Mouse (Mus musculus) intestine, embryonic 16.5 days (tissue): ENCODE data around the gene Foxo3. TPM values are rescaled to one million over a fixed set of nuclear protein-coding genes. Genes with fewer than 3 reads are reported as not detected.

Experiments used
- ATAC-seq: fragments of 200-750 bp; cut with Nextera tagmentation; 2 replicates; pipeline ENCODE4 v1.8.0; 2017; ENCODE audit warnings: moderate TSS enrichment, moderate library complexity
- H3K27ac ChIP-seq: fragments of 300-500 bp; sonication (generic); 2 replicates; pipeline ENCODE4 v1.5.1; 2014; ENCODE audit warnings: mild to moderate bottlenecking, low read length
- H3K27me3 ChIP-seq: fragments of 300-500 bp; sonication (generic); replicated peaks from 2 replicates; pipeline ENCODE4 v1.6.1; 2014; ENCODE audit warnings: low read length, control low read depth, mixed read lengths; ENCODE audit not compliant: control insufficient read depth, insufficient read depth
- H3K36me3 ChIP-seq: fragments of 300-500 bp; sonication (generic); 2 replicates; pipeline ENCODE4 v1.6.1; 2014; ENCODE audit warnings: low read length, control low read depth; ENCODE audit not compliant: control insufficient read depth, insufficient read depth
- H3K4me1 ChIP-seq: fragments of 300-500 bp; sonication (generic); 2 replicates; pipeline ENCODE4 v1.6.1; 2014; ENCODE audit warnings: low read length, control low read depth, mixed read lengths; ENCODE audit not compliant: control insufficient read depth, insufficient read depth
- H3K4me2 ChIP-seq: fragments of 300-500 bp; sonication (generic); 2 replicates; pipeline ENCODE4 v1.6.1; 2014; ENCODE audit warnings: low read depth, low read length, control low read depth
- H3K4me3 ChIP-seq: fragments of 300-500 bp; sonication (generic); 2 replicates; pipeline ENCODE4 v1.5.1; 2014; ENCODE audit warnings: mild to moderate bottlenecking, low read length
- H3K9ac ChIP-seq: fragments of 300-500 bp; sonication (generic); 2 replicates; pipeline ENCODE4 v1.6.1; 2014; ENCODE audit warnings: low read depth, low read length
- H3K9me3 ChIP-seq: fragments of 300-500 bp; sonication (generic); 2 replicates; pipeline ENCODE4 v1.6.1; 2016; ENCODE audit warnings: low read length, control low read depth; ENCODE audit not compliant: control insufficient read depth
- WGBS: fragments of 180-500 bp; shearing (Covaris S2); extraction: QIAGEN DNeasy Blood & Tissue Kit; methylation state at CpG from one replicate; pipeline ENCODE4 v1.1.7; 2014; 5-methylcytosine and 5-hydroxymethylcytosine counted together
- polyA plus RNA-seq: library from polyadenylated mRNA; unstranded; fragments of >200 nt; fragmentation: Nextera tagmentation; extraction: Ambion mirVana; gene quantifications from 2 replicates; pipeline ENCODE4 v1.2.1, GENCODE M21; 2015

Gene Foxo3
- polyA plus RNA-seq, 1 experiment from 2014 or later, result 4.8 TPM

DNA sequence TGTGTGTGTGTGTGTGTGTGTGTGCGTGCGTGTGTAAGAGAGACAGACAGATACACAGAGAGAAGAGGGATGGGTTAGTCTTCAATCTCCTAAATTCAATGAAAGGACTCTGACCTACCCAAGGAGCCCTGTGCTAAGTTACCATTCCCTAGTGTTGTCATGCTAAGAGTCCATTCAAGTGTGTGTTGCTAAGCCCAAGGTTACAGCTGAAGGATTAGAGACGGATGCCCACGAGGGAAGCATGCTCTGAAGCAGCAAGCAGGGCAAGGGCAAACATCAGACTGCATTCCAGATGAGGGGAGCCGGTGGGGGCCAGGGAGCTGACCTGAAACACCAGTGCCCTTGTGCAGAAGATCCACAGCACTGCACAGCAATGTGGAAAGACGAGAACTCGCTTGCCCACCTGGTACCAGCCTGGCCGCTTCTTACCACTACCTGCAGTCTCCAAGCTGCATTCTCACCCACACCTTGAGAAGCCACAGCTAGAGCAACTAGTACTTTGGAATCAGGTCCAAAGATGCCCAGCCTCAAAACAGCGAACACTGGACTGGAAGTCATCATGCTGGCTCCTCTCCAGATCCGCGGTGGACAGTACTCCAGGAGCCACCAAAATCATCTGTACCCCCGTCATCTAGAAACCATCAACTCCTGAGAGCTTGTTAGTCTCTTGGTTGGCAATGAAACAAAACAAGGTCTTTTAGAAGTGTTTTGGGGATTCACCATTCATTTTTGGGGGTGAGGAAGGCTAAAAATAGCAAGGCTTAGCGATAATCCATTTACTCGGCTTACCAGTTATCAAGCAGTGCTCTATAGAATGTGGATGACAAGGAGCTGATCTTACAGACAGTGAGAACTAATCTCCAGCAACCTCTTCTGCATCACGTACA is 37.4 kb downstream of the Foxo3 start:
- no peak overlapping the region for H3K4me2 ChIP-seq
- no peaks in the 10 kb centered on the region for H3K27me3 ChIP-seq
- H3K9ac ChIP-seq, result no peak overlapping the region
- no peaks in the 10 kb centered on the region for H3K4me1 ChIP-seq
- no peaks in the 10 kb centered on the region for H3K36me3 ChIP-seq
- WGBS, result 71% methylated on average over 15 of the region's 15 CpGs
- no peaks in the 10 kb centered on the region for H3K9me3 ChIP-seq
- no peak for ATAC-seq
- H3K4me3 ChIP-seq, result no peak overlapping the region
- no peak overlapping the region for H3K27ac ChIP-seq

DNA sequence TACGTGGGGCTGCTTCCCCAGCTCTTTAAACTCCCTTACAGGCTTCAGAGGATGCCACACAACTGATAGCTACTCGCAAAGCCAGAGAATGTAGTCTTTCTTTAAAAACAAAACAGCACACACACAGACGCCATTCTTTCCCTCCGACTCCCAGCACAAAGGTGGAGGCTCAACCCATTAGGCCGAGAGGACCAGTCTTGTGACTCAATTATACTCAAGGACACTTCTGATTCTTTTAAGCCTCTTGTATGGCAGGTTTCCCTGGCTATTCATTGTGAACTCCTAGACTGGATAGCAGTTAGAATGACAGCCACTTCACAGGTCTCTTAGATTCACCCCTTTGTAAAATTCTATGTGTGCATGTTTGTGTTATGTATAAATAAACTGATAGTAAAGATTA is 38.3 kb downstream of the Foxo3 start:
- WGBS, result 51% methylated on average over 5 of the region's 5 CpGs
- H3K4me2 ChIP-seq, result no peak overlapping the region
- no peak overlapping the region for H3K27ac ChIP-seq
- H3K36me3 ChIP-seq, result no peaks in the 10 kb centered on the region
- no peaks in the 10 kb centered on the region for H3K27me3 ChIP-seq
- H3K4me1 ChIP-seq, result no peaks in the 10 kb centered on the region
- no peak overlapping the region for H3K4me3 ChIP-seq
- no peak overlapping the region for H3K9ac ChIP-seq
- no peaks in the 10 kb centered on the region for H3K9me3 ChIP-seq
- ATAC-seq, result no peak

DNA sequence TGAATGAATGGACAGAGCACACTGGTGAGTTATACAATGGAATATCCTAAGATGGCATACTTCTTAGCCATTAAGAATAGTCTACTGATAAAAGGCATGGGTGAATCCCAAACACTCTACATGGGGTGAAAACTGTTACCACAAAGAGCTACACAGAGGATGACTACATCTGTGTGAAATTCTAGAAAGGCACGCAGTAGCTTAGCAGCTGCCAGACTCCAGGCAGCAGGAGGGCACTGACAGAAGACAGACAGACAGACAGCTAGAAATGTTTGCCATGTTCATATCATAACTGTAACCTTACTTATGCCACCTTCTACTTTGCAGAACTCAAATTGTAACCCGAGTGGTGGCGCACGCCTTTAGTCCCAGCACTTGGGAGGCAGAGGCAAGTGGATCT is 39.0 kb downstream of the Foxo3 start:
- no peaks in the 10 kb centered on the region for H3K9me3 ChIP-seq
- no peaks in the 10 kb centered on the region for H3K4me1 ChIP-seq
- H3K4me2 ChIP-seq, result no peak overlapping the region
- no peak overlapping the region for H3K27ac ChIP-seq
- H3K4me3 ChIP-seq, result no peak overlapping the region
- H3K27me3 ChIP-seq, result no peaks in the 10 kb centered on the region
- no peak overlapping the region for H3K9ac ChIP-seq
- H3K36me3 ChIP-seq, result no peaks in the 10 kb centered on the region
- WGBS, result 93% methylated on average over 4 of the region's 4 CpGs
- ATAC-seq, result no peak

DNA sequence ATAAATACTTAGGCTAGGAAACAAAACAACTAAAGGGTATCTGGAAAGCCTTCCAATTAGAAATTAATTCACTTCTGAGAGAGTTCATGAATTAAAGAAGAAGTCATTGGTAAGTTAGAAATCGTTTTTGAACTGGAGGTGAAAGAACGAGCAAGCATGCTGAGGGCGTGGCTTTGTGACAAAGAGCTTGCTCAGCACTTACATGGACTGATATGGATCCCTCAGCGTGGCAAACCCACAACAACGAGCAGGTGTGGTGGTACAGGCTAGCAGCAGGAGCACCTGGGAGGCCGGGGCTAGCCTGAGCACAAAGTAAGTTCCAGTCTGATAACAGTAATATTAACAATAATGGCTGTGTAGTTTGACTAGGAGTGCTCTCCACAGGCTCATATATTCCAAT is 41.2 kb downstream of the Foxo3 start:
- Histone ChIP-seq H3K27ac (no peak overlapping the region), H3K4me2 (no peak overlapping the region), H3K4me3 (no peak overlapping the region), H3K4me1 (peaks cover 9% of the 10 kb centered on the region; the same call in 1 of the 2 replicates), H3K9ac (no peak overlapping the region), H3K27me3 (no peaks in the 10 kb centered on the region), H3K9me3 (no peaks in the 10 kb centered on the region), H3K36me3 (no peaks in the 10 kb centered on the region)
- 73% methylated on average over 6 of the region's 6 CpGs for WGBS
- ATAC-seq, result no peak

DNA sequence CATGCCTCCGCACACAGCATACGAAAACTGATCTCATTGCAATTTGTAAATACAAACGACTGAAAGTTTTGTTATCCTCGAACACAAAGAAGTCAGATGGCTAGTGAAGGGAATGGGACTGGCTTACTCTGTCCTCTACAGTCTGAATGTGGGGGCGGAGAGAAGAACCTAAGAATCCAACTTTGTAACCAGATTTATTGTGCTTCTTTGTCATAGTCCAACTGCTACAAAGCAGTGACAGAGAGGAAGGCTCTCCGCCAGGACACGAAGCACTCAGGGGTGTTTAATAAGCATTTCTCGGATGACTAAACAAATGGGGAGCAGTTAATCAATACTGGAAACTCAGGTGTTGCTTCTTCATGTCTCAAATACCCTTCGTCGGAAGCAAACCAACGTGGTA is 43.6 kb downstream of the Foxo3 start:
- WGBS, result 78% methylated on average over 11 of the region's 11 CpGs
- Histone ChIP-seq H3K36me3 (no peaks in the 10 kb centered on the region), H3K27me3 (no peaks in the 10 kb centered on the region), H3K4me1 (peaks cover 11% of the 10 kb centered on the region; the same call in 1 of the 2 replicates), H3K9ac (no peak overlapping the region), H3K4me3 (no peak overlapping the region), H3K4me2 (no peak overlapping the region), H3K9me3 (no peaks in the 10 kb centered on the region), H3K27ac (no peak overlapping the region)
- ATAC-seq, result no peak

DNA sequence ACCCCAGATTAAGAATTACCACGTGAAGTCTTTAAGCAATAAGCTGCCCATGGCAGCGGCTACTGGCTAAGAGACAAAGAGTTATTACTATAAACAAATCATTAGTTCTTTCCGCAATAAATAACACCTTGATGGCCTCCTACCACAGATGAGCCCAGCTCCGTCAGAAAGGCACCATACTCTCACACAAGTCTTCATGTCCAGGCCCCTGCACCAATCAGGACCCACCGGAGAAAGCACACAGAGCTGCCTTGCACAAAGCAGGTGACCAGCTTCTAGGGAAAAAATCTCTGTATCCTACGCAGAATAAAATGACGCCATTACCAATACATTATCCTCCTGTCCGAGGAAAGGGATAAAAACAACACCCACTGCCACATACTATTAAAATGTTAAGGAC is 44.7 kb downstream of the Foxo3 start:
- WGBS, result 62% methylated on average over 8 of the region's 8 CpGs
- Histone ChIP-seq H3K9ac (no peak overlapping the region), H3K4me1 (peaks cover 11% of the 10 kb centered on the region; the same call in 1 of the 2 replicates), H3K9me3 (no peaks in the 10 kb centered on the region), H3K27ac (no peak overlapping the region), H3K4me3 (no peak overlapping the region), H3K27me3 (no peaks in the 10 kb centered on the region), H3K4me2 (no peak overlapping the region), H3K36me3 (no peaks in the 10 kb centered on the region)
- no peak for ATAC-seq

DNA sequence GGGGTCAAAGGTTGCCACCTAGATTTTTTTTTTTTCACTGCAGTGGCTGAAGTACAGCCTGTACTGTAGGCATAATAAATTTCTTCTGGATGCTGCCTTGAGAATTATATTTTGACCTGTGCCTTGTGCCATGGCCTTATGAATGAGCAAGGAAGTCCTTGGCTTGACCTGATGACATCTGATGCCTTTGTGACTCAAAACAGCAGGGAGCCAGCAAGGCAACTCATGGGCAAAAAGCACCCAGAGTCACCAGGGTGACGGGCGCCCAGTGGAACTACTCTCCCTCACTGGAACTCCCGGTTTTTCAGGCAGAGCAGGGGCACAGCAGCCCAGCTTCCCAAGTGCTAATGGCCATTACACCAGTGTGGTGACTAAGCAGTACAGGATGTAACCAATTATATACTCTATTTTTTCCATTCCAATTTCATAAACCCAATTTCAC is 45.4 kb downstream of the Foxo3 start:
- Histone ChIP-seq H3K36me3 (no peaks in the 10 kb centered on the region), H3K27me3 (no peaks in the 10 kb centered on the region), H3K4me2 (no peak overlapping the region), H3K4me1 (peaks cover 12% of the 10 kb centered on the region), H3K9ac (no peak overlapping the region), H3K9me3 (no peaks in the 10 kb centered on the region), H3K4me3 (no peak overlapping the region), H3K27ac (no peak overlapping the region)
- 84% methylated on average over 3 of the region's 3 CpGs for WGBS
- peak; percentile 5; the same call in 1 of the 2 replicates for ATAC-seq

DNA sequence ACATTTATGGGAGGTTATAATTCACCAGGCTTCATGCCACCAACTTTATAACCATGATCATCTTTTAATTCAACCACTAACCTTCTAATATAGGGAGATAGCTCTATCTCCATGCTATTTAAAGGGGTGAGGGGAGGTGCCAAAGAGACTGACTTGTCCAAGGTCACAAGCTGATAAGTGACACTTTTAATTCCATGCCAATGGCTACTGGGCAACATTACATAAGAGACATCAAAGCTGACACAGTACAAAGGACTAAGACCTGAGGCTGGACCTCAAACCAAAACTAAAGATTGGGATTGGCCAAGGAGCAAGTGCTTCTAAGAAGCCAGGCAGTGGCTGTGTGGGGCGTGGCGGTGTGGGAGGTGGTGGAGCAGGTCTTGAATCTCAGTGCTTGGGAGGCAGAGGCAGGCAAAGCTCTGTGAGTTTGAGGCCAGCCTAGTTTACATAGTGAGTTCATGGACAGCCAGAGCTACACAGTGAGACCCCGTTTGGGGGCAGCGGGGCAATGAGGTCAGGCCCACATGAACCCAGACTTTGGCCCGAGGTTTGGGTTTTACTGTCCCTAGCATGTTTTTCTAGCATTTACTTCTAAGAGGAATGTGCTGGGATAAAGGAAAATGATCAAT is 46.0 kb downstream of the Foxo3 start:
- peak; percentile 18 for ATAC-seq
- Histone ChIP-seq H3K9ac (no peak overlapping the region), H3K4me3 (no peak overlapping the region), H3K4me1 (peaks cover 17% of the 10 kb centered on the region), H3K4me2 (no peak overlapping the region), H3K9me3 (no peaks in the 10 kb centered on the region), H3K36me3 (no peaks in the 10 kb centered on the region), H3K27me3 (no peaks in the 10 kb centered on the region), H3K27ac (no peak overlapping the region)
- 90% methylated on average over 5 of the region's 5 CpGs for WGBS

DNA sequence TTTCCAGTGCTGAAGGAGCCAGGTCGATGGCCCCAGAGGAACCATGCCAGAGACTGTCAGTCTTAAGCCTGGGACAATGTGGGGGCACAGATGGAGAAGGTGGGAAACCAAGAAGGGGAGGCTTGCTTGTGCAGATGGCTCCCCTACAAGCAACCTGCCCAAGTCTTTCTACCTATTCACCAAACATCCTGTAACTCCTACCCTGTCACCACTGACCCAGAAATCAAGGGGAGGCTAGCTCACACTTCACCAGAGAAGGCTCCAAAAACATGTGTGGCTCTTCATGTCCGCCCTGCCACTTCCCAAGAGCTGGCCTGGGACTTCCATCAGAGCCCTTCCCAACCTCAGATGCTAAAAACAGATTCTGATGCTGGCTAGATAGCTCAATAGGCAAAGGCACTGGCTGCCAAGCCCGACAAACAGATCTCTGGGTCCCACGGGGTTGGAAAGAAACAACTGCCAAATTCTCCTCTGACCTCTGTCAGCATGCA is 48.8 kb downstream of the Foxo3 start:
- H3K27me3 ChIP-seq, result no peaks in the 10 kb centered on the region
- H3K9ac ChIP-seq, result no peak overlapping the region
- no peak overlapping the region for H3K4me2 ChIP-seq
- no peaks in the 10 kb centered on the region for H3K36me3 ChIP-seq
- ATAC-seq, result no peak
- H3K27ac ChIP-seq, result no peak overlapping the region
- WGBS, result 69% methylated on average over 4 of the region's 4 CpGs
- H3K4me3 ChIP-seq, result no peak overlapping the region
- H3K4me1 ChIP-seq, result peaks cover 21% of the 10 kb centered on the region
- no peaks in the 10 kb centered on the region for H3K9me3 ChIP-seq
